Mouse (Mus musculus): Measurements from ENCODE around the gene Ddah1. TPM values are rescaled to one million over a fixed set of nuclear protein-coding genes. Genes with fewer than 3 reads are reported as not detected.

Ddah1 gene
- polyA plus RNA-seq, 1 experiment from 2014 or later, result 22.4 TPM

GRCm38 (mm10) chr3:145892451-145892850, 134.0 kb downstream of the Ddah1 start:
- Histone ChIP-seq H3K9ac (ENCODE audit: low read length) (no peak overlapping the region), H3K4me2 (ENCODE audit: low read depth, low read length) (no peak overlapping the region), H3K27ac (ENCODE audit: low read length) (no peak overlapping the region), H3K36me3 (ENCODE audit: control insufficient read depth, insufficient read depth, low read length) (no peaks in the 10 kb centered on the region), H3K27me3 (ENCODE audit: control insufficient read depth, insufficient read depth, low read depth, low read length) (no peaks in the 10 kb centered on the region), H3K4me1 (replicated peaks; ENCODE audit: control insufficient read depth, insufficient read depth, low read length) (peaks cover under 1% of the 10 kb centered on the region; the same call in 1 of the 2 replicates), H3K9me3 (ENCODE audit: control insufficient read depth, low read length) (no peaks in the 10 kb centered on the region), H3K4me3 (ENCODE audit: low read length) (no peak overlapping the region)
- ATAC-seq (ENCODE audit: low read depth), result 0 out of 2 replicates have a peak, but pooled peaks have one; percentile 28
- 55% methylated on average over 3 of the region's 3 CpGs for WGBS

DNA sequence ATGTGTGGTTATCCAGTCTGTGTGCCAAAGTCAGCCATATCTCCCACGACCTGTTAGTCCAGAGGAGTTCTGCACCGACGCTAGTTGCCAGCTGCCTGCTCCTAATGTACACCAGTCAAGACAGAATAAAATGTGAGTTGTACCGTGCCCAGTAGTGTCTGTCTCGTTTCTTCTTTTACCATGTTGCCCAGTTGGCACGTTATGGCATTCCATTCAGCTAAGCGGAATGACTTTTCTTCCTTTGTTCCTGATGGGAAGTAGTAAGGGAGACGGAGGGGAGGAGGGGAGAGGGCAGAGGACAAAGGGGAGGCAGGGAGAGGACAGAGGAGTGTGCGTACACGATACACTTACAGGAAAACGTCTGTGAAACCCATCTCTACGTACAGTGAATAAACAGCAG, 135.7 kb downstream of the Ddah1 start:
- WGBS, result 73% methylated on average over 12 of the region's 12 CpGs

DNA sequence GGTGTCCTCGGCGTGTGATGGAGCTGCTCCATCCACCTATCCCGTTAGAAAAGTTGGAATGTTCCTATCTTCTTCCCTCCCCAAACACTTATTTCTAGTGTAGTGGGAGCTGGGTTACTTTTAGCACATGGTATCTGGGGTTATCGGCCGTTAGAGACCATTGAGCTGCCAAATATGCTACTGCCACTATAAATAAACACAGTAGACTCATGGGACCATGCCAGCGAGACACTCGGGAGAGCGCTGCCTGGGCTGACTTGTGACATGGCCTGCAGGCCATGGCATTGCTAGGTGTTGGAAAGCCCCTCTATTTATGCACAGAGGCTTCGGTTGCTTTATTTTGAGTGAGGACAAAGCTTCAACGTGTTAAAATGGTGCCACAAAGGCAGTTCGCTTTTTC, 139.3 kb downstream of the Ddah1 start:
- Histone ChIP-seq H3K9ac (ENCODE audit: low read length) (no peak overlapping the region), H3K36me3 (ENCODE audit: control insufficient read depth, insufficient read depth, low read length) (no peaks in the 10 kb centered on the region), H3K9me3 (ENCODE audit: control insufficient read depth, low read length) (no peaks in the 10 kb centered on the region), H3K27ac (ENCODE audit: low read length) (no peak overlapping the region), H3K4me2 (ENCODE audit: low read depth, low read length) (no peak overlapping the region), H3K4me3 (ENCODE audit: low read length) (no peak overlapping the region), H3K4me1 (replicated peaks; ENCODE audit: control insufficient read depth, insufficient read depth, low read length) (peaks cover 3% of the 10 kb centered on the region; the same call in 1 of the 2 replicates), H3K27me3 (ENCODE audit: control insufficient read depth, insufficient read depth, low read depth, low read length) (no peaks in the 10 kb centered on the region)
- 55% methylated on average over 11 of the region's 11 CpGs for WGBS
- ATAC-seq (ENCODE audit: low read depth), result no peak; the same call in 1 of the 2 replicates

More for the DNA sequence above, 135.7 kb downstream of the Ddah1 start:
- no peak overlapping the region for H3K9ac ChIP-seq (ENCODE audit: low read length)
- no peaks in the 10 kb centered on the region for H3K27me3 ChIP-seq (ENCODE audit: control insufficient read depth, insufficient read depth, low read depth, low read length)
- ATAC-seq (ENCODE audit: low read depth), result no peak
- no peak overlapping the region for H3K4me3 ChIP-seq (ENCODE audit: low read length)
- H3K4me2 ChIP-seq (ENCODE audit: low read depth, low read length), result no peak overlapping the region
- H3K36me3 ChIP-seq (ENCODE audit: control insufficient read depth, insufficient read depth, low read length), result no peaks in the 10 kb centered on the region
- H3K4me1 ChIP-seq (replicated peaks; ENCODE audit: control insufficient read depth, insufficient read depth, low read length), result peaks cover 3% of the 10 kb centered on the region; the same call in 1 of the 2 replicates
- no peaks in the 10 kb centered on the region for H3K9me3 ChIP-seq (ENCODE audit: control insufficient read depth, low read length)
- H3K27ac ChIP-seq (ENCODE audit: low read length), result no peak overlapping the region

DNA sequence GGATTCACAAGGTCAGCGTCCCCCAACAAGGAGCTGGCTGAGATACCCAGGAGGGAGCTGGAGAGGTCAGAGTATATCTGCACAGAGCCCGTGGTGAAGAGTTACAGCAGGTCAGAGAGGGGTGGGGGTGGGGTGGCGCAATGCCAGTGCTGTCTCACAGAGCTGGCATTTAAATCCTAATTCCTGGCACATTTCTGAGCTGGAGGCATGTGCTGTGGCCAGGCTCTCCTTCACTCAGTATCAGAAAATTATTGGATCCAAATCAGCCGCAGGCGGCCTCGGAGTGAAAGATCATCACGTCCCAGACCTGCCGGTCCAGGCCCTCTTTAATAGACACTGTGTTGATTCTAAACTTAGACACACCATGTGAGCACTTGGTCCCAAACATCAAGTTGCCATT, 141.4 kb downstream of the Ddah1 start:
- 77% methylated on average over 8 of the region's 8 CpGs for WGBS
- no peak overlapping the region for H3K4me2 ChIP-seq (ENCODE audit: low read depth, low read length)
- peaks cover 3% of the 10 kb centered on the region; the same call in 1 of the 2 replicates for H3K4me1 ChIP-seq (replicated peaks; ENCODE audit: control insufficient read depth, insufficient read depth, low read length)
- no peak overlapping the region for H3K9ac ChIP-seq (ENCODE audit: low read length)
- no peaks in the 10 kb centered on the region for H3K27me3 ChIP-seq (ENCODE audit: control insufficient read depth, insufficient read depth, low read depth, low read length)
- H3K9me3 ChIP-seq (ENCODE audit: control insufficient read depth, low read length), result no peaks in the 10 kb centered on the region
- no peaks in the 10 kb centered on the region for H3K36me3 ChIP-seq (ENCODE audit: control insufficient read depth, insufficient read depth, low read length)
- no peak overlapping the region for H3K4me3 ChIP-seq (ENCODE audit: low read length)
- no peak overlapping the region for H3K27ac ChIP-seq (ENCODE audit: low read length)
- no peak for ATAC-seq (ENCODE audit: low read depth)

GRCm38 (mm10) chr3:145903530-145903929, 145.1 kb downstream of the Ddah1 start:
- Histone ChIP-seq H3K4me3 (ENCODE audit: low read length) (no peak overlapping the region), H3K4me2 (ENCODE audit: low read depth, low read length) (no peak overlapping the region), H3K4me1 (replicated peaks; ENCODE audit: control insufficient read depth, insufficient read depth, low read length) (no peaks in the 10 kb centered on the region; the same call in 1 of the 2 replicates), H3K9ac (ENCODE audit: low read length) (no peak overlapping the region), H3K27ac (ENCODE audit: low read length) (no peak overlapping the region), H3K27me3 (ENCODE audit: control insufficient read depth, insufficient read depth, low read depth, low read length) (no peaks in the 10 kb centered on the region), H3K9me3 (ENCODE audit: control insufficient read depth, low read length) (no peaks in the 10 kb centered on the region), H3K36me3 (ENCODE audit: control insufficient read depth, insufficient read depth, low read length) (no peaks in the 10 kb centered on the region)
- no peak for ATAC-seq (ENCODE audit: low read depth)
- 87% methylated on average over 8 of the region's 8 CpGs for WGBS

- Histone ChIP-seq H3K27me3 (ENCODE audit: control insufficient read depth, insufficient read depth, low read depth, low read length) (no peaks in the 10 kb centered on the region), H3K27ac (ENCODE audit: low read length) (no peak overlapping the region), H3K9ac (ENCODE audit: low read length) (no peak overlapping the region), H3K36me3 (ENCODE audit: control insufficient read depth, insufficient read depth, low read length) (no peaks in the 10 kb centered on the region), H3K4me3 (ENCODE audit: low read length) (no peak overlapping the region), H3K9me3 (ENCODE audit: control insufficient read depth, low read length) (no peaks in the 10 kb centered on the region), H3K4me2 (ENCODE audit: low read depth, low read length) (peak overlapping the region; percentile 44), H3K4me1 (replicated peaks; ENCODE audit: control insufficient read depth, insufficient read depth, low read length) (no peaks in the 10 kb centered on the region; the same call in 1 of the 2 replicates)
- 52% methylated on average over 22 of the region's 22 CpGs for WGBS
- peak; percentile 46; the same call in 1 of the 2 replicates for ATAC-seq (ENCODE audit: low read depth)
Observed at GRCm38 (mm10) chr3:145904850-145905776, 146.6 kb downstream of the Ddah1 start.

- no peak for ATAC-seq (ENCODE audit: low read depth)
- no peak overlapping the region for H3K4me2 ChIP-seq (ENCODE audit: low read depth, low read length)
- H3K9me3 ChIP-seq (ENCODE audit: control insufficient read depth, low read length), result no peaks in the 10 kb centered on the region
- no peak overlapping the region for H3K4me3 ChIP-seq (ENCODE audit: low read length)
- no peaks in the 10 kb centered on the region for H3K36me3 ChIP-seq (ENCODE audit: control insufficient read depth, insufficient read depth, low read length)
- no peaks in the 10 kb centered on the region for H3K27me3 ChIP-seq (ENCODE audit: control insufficient read depth, insufficient read depth, low read depth, low read length)
- H3K9ac ChIP-seq (ENCODE audit: low read length), result no peak overlapping the region
- WGBS, result 88% methylated on average over 9 of the region's 9 CpGs
- H3K27ac ChIP-seq (ENCODE audit: low read length), result no peak overlapping the region
- no peaks in the 10 kb centered on the region; the same call in 1 of the 2 replicates for H3K4me1 ChIP-seq (replicated peaks; ENCODE audit: control insufficient read depth, insufficient read depth, low read length)
Observed at GRCm38 (mm10) chr3:145906582-145906981, 148.1 kb downstream of the Ddah1 start.

GRCm38 (mm10) chr3:145912512-145912911, 154.0 kb downstream of the Ddah1 start:
- H3K9ac ChIP-seq (ENCODE audit: low read length), result no peak overlapping the region
- no peaks in the 10 kb centered on the region for H3K9me3 ChIP-seq (ENCODE audit: control insufficient read depth, low read length)
- H3K36me3 ChIP-seq (ENCODE audit: control insufficient read depth, insufficient read depth, low read length), result no peaks in the 10 kb centered on the region
- 77% methylated on average over 7 of the region's 7 CpGs for WGBS
- H3K4me2 ChIP-seq (ENCODE audit: low read depth, low read length), result no peak overlapping the region
- H3K27ac ChIP-seq (ENCODE audit: low read length), result no peak overlapping the region
- no peaks in the 10 kb centered on the region for H3K4me1 ChIP-seq (replicated peaks; ENCODE audit: control insufficient read depth, insufficient read depth, low read length)
- H3K27me3 ChIP-seq (ENCODE audit: control insufficient read depth, insufficient read depth, low read depth, low read length), result no peaks in the 10 kb centered on the region
- ATAC-seq (ENCODE audit: low read depth), result no peak
- H3K4me3 ChIP-seq (ENCODE audit: low read length), result no peak overlapping the region

- Histone ChIP-seq H3K9ac (ENCODE audit: low read length) (no peak overlapping the region), H3K27me3 (ENCODE audit: control insufficient read depth, insufficient read depth, low read depth, low read length) (no peaks in the 10 kb centered on the region), H3K36me3 (ENCODE audit: control insufficient read depth, insufficient read depth, low read length) (no peaks in the 10 kb centered on the region), H3K9me3 (ENCODE audit: control insufficient read depth, low read length) (no peaks in the 10 kb centered on the region), H3K27ac (ENCODE audit: low read length) (no peak overlapping the region), H3K4me3 (ENCODE audit: low read length) (no peak overlapping the region), H3K4me1 (replicated peaks; ENCODE audit: control insufficient read depth, insufficient read depth, low read length) (no peaks in the 10 kb centered on the region), H3K4me2 (ENCODE audit: low read depth, low read length) (no peak overlapping the region)
- WGBS, result 68% methylated on average over 6 of the region's 6 CpGs
- ATAC-seq (ENCODE audit: low read depth), result no peak
Observed at GRCm38 (mm10) chr3:145913263-145913662, 154.8 kb downstream of the Ddah1 start.
